Mouse (Mus musculus) right cerebral cortex, postnatal 25 days (tissue): ENCODE measurements at regions not wholly inside any gene's neighbourhood (a gene's known extent, or its start where the extent isn't known, plus 50 kb on each side); places are given as distances from the start of the nearest gene placed in this dataset.
"Not testable (repeated sequence)": the region's sequence is repeated elsewhere in the genome, so short reads cannot be mapped to it uniquely, and the experiment has no call there.

Source experiments
- DNase-seq: peaks from one replicate; pipeline ENCODE4 v3.0.0; 2022

GRCm38 (mm10) chr2:95433996-95434395 lies 884.0 kb upstream of the Lrrc4c start:
- not testable (repeated sequence) for DNase-seq

GRCm38 (mm10) chr2:95440957-95441356 lies 877.0 kb upstream of the Lrrc4c start:
- no peak for DNase-seq

GRCm38 (mm10) chr2:95443245-95443799 lies 874.6 kb upstream of the Lrrc4c start:
- no peak for DNase-seq

GRCm38 (mm10) chr2:95448897-95449296 lies 869.1 kb upstream of the Lrrc4c start:
- DNase-seq, result peak; percentile 30

GRCm38 (mm10) chr2:95479827-95480226 lies 838.1 kb upstream of the Lrrc4c start:
- no peak for DNase-seq

- no peak for DNase-seq
These were observed 834.6 kb upstream of the Lrrc4c start for GRCm38 (mm10) chr2:95483397-95483796.

- no peak for DNase-seq
These were observed 830.3 kb upstream of the Lrrc4c start for GRCm38 (mm10) chr2:95487580-95488135.

- DNase-seq, result no peak
These were observed 823.8 kb upstream of the Lrrc4c start for GRCm38 (mm10) chr2:95494026-95494697.

- DNase-seq, result no peak
These were observed 823.3 kb upstream of the Lrrc4c start for GRCm38 (mm10) chr2:95494698-95495088.

- no peak for DNase-seq
These were observed 806.7 kb upstream of the Lrrc4c start for GRCm38 (mm10) chr2:95511286-95511685.

GRCm38 (mm10) chr2:95521624-95522023 lies 796.3 kb upstream of the Lrrc4c start:
- DNase-seq, result no peak

GRCm38 (mm10) chr2:95524590-95525266 lies 793.2 kb upstream of the Lrrc4c start:
- DNase-seq, result no peak

GRCm38 (mm10) chr2:95564089-95564488 lies 753.9 kb upstream of the Lrrc4c start:
- no peak for DNase-seq

- no peak for DNase-seq
These were observed 742.1 kb upstream of the Lrrc4c start for GRCm38 (mm10) chr2:95575882-95576281.

- DNase-seq, result no peak
These were observed 738.8 kb upstream of the Lrrc4c start for GRCm38 (mm10) chr2:95579201-95579600.

- DNase-seq, result no peak
These were observed 732.0 kb upstream of the Lrrc4c start for GRCm38 (mm10) chr2:95586002-95586401.

GRCm38 (mm10) chr2:95587044-95587443 lies 730.9 kb upstream of the Lrrc4c start:
- no peak for DNase-seq

GRCm38 (mm10) chr2:95613354-95613753 lies 704.6 kb upstream of the Lrrc4c start:
- no peak for DNase-seq

GRCm38 (mm10) chr2:95637533-95637932 lies 680.4 kb upstream of the Lrrc4c start:
- DNase-seq, result no peak

- DNase-seq, result no peak
These were observed 643.6 kb upstream of the Lrrc4c start for GRCm38 (mm10) chr2:95674347-95674746.

- DNase-seq, result no peak
These were observed 602.6 kb upstream of the Lrrc4c start for GRCm38 (mm10) chr2:95715355-95715754.
